Mouse (Mus musculus) lung, adult 2 months (tissue): ENCODE data around the gene Pde4d.

Experiments
- CTCF ChIP-seq: fragments of 200-500 bp; IDR thresholded peaks from 2 replicates; pipeline ENCODE4 v1.5.1; 2011; ENCODE audit warnings: mild to moderate bottlenecking, low read length, control low read depth; ENCODE audit not compliant: insufficient read depth
- POLR2A ChIP-seq: fragments of 200-500 bp; IDR thresholded peaks from 2 replicates; pipeline ENCODE4 v1.6.1; 2011; ENCODE audit warnings: low read depth, mild to moderate bottlenecking, control low read depth, low read length, borderline replicate concordance; ENCODE audit errors: extremely low read depth

GRCm38 (mm10) chr13:109190652-109191051 lies 740.9 kb downstream of the Pde4d start:
- TF ChIP-seq POLR2A (no peak), CTCF (no peak)
